Mouse (Mus musculus) frontal cortex, postnatal 10 days (tissue): ENCODE measurements around the gene Gm20388.

Source experiments
- DNase-seq, 2 experiments: peaks; one replicate each; pipeline ENCODE4 v3.0.0; 2022; ENCODE audit warnings: low spot score in 2 of 2, mixed read lengths in 1 of 2

Gm20388 gene

DNA sequence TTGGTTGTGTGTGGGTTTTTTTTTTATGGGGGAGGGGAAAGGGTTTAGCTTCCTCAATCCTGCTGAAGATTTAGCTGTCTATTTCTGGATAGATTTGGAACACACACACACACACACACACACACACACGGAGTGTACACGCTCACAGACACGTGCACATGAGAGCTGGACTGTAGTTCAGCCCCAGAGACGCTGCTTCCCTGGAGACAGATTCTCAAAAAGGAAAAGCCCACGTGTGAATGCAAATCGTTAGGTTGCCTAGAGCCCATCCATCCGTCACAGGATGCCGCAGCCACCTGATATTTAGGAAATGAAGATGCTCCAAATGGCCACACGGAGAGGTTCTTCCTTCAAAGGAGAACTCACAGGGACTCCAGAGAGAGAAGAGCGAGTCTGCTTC, 3969.6 kb downstream of the Gm20388 start:
- peak; percentile 64 to 87 for DNase-seq

DNA sequence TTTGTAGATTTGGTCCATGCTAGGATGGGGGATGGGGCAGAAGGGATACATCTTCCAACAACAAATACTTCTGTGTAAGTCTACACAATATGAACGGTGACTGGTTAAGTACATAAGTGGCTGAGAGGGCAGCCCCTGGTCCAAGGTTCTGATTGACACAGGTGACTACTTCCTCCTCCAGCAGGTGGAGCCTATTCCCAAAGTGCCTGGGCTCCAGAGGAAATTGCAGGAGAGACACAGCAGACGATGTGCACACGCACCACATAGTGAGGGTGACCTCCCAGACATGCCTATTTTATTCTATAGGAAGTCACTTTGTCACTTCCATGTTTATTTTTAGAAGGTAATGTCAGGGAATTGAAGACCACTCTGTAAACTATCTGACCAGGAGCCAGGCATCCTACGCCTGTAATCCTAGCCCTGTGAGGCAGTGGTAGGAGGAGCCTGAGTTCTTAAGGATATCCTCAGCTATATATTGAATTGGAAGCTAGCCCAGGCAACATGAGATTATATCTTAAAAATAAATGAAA, 3970.2 kb downstream of the Gm20388 start:
- no peak for DNase-seq

DNA sequence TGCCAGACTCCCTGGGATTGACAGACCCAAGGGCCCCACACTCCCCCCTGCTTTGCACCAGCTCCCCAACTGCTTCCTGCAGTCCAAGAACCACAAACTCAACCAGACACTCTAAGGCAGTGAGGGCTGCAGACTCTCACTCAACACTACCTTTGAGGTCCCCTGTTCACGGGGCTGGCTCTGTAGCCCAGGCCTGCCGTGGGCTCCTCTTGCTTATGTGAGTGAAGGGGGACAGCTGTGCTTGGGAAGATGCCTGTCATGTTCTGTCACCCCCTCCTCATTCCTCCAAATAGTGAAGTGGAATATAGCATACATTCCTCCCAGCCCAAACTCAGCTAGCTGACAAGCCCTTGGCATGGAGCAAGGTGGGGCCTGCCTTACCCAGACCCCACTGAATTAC, 3971.8 kb downstream of the Gm20388 start:
- DNase-seq = no peak

DNA sequence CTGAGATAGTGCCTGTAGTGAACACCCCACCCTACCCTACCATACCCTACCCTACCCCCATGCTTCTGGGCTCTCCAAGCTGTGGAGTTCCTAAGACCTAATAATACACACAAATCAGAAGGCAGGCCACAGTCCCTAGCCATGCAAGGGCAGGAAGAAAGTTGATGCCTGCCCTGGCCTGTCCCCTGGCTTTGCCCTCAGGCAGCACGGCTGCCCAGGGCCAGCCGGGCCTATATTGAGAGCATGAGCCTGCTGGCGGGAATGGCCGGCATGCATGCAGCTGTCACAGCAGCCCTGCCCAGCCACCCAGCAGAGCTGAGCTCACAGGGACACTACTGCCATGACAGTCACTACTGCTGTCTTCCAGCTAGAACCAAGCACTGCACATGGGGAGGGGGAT, 3972.5 kb downstream of the Gm20388 start:
- no peak for DNase-seq

DNA sequence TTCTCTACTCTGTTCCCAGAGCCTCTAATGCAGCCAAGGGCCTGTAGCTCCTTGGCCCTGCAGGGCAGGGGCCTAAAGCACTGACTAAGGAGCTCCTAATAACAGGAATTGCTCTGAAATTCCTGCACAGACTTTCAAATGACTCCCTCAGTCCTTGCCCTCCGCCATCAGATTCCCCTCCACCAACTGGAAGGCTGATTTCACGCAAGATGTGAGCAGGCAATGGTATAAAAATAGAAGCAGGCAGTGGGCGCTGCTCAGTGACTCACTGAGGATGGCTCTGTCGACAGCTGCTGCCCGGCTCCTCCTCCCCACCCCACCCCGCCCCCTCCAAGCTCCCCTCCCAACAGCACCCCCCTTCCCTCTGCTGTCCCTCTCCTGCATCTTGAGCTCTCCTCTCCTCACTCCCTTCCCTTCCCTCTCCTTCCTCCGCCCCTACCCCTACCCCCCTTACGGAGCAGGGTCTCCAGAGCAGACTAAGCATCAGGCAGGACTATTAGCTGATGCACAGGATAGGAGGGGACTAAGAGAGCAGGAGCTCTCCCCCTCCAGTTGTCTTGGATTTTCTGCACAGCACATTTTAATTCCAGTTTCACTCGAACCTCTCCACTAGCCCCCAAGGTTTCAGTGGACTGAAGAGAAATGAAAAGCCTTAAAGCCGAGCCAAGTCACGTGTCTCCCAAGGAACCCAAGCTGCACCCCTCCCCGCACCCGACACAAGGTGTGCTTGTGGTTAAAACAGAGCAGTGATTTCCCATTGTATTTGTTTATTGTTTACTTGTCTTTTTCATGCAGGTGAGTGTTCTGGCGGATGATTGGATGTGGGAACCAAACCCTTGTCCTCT, 3974.3 kb downstream of the Gm20388 start:
- DNase-seq = peak; percentile 68 to 79

DNA sequence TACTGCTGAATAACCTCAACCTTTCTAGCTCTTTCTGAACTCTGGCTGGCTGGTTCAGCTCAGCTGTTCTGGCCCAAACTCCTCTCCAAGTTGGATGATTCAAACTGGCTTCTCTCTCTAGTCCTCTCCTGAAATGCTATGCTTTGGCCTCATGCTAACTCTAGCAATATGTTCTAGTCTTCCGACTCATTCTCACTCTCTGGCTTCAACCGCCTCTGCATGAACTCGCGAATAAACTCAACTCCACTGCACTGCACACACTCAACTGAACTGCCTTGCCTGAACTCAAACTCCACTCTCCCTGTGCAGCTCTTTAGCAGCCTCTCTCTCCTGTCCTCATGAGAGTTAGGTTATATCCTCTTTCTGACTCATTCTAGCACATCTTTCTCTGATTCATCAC, 3976.5 kb downstream of the Gm20388 start:
- no peak for DNase-seq

DNA sequence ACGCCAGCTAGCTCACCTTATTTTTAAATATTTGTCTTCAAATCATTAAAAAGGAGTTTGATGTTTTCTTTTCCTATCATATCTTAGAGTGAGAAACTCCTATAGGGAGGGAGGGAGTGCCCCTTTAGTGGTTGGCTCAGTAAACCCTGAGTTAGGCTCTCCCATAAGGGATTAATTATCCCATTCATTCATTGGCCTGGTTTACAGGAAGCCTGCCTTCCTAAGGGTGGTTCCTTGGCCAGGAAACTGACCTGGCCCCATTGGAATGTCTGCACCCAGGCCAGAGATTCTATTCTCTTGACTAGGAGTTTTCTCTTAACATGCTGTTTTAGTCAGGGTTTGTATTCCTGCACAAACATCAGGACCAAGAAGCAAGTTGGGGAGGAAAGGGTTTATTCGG, 3977.3 kb downstream of the Gm20388 start:
- no peak for DNase-seq

DNA sequence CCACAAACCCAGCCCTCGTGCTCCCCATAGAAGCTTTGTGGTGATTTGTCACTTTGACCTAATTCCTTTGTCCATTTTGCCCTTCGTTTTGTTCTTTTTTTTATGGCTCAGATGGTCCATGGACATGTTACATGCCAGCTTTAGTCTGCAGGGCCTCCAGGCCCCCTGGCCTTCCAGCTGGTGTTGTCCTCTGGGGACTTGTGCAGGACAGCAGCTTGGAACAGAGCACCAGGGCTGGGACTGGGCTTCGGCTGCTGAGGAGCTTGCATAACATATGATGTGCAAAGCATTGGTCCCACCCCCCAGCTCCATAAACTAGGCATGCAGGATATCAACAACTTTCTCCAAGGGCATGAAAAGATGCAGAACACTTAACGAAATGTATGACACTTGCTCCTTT, 3979.2 kb downstream of the Gm20388 start:
- no peak for DNase-seq

DNA sequence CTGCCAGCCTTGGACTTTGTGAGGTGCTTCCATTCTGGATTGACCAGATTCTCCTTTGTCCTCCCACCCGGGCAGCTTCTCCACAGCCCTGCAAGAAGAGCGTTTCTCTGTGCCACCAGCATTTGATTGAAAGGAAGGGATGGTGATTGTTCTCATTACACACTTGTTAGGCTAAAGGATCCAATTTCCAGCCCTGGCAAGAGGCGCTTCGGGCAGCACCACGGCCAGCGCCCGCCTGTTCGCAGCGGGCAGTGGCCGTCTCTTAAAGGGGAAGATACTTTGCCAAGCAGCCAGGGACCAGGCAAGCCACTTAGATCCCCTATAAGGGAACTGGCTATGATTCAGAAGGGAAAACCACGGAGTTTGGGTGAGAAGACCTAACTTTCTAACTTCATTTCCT, 3980.6 kb downstream of the Gm20388 start:
- no peak for DNase-seq

DNA sequence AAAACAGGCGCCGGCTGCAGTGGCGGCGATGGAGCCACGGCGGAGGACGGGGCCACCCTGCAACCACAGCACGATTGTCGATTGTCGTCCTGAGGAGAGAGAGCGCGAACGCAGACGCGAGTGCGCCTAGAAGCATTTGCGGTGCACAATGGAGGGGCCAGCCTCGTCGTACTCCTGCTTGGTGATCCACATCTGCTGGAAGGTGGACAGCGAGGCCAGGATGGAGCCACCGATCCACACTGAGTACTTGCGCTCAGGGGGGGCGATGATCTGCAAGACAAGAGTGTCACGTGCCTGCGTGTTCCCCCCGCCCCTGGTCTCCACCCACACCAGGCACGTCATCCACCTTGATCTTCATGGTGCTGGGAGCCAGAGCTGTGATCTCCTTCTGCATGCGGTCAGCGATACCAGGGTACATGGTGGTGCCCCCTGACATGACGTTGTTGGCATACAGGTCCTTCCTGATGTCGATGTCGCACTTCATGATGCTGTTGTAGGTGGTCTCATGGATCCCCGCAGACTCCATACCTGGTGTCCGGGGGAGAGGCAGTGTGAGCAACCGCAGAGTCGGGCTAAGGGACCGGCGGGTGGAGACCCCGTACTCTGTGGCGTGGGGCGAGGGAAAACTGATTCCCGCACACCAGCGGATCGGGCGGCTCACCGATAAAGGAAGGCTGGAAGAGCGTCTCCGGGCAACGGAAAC, 3981.4 kb downstream of the Gm20388 start:
- DNase-seq = peak; percentile 75 to 80

DNA sequence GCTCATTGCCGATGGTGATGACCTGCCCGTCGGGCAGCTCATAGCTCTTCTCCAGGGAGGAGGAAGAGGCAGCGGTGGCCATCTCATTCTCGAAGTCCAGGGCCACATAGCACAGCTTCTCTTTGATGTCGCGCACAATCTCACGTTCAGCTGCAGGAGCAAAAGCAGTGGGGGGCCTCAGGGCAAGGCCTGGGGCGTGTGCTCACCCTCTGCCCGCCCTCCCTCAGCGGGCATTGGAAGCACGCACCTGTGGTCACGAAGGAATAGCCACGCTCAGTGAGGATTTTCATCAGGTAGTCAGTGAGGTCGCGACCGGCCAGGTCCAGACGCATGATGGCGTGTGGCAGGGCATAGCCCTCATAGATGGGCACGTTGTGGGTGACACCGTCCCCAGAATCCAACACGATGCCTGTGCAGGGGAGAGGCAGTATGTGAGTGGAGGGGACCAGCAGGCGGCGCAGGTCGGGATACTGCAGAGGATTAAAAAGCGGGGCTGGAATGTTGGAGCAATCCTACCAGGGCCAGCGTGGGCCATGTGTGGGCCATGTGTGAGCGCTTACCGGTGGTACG, 3982.0 kb downstream of the Gm20388 start:
- DNase-seq = no peak

DNA sequence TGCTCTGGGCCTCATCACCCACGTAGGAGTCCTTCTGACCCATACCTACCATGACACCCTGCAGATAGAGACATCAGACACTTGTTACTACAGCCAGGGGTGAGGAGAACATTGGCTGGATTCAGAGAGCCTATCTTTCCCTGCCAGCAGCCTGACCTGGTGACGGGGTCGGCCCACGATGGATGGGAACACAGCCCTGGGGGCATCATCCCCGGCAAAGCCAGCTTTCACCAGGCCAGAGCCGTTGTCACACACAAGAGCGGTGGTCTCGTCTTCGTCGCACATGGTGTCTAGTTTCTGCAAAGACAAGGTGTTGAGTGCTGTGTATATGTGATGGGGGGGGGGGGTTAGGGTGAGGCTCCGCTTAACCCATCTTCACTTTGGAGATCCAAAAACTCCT, 3982.8 kb downstream of the Gm20388 start:
- no peak for DNase-seq

DNA sequence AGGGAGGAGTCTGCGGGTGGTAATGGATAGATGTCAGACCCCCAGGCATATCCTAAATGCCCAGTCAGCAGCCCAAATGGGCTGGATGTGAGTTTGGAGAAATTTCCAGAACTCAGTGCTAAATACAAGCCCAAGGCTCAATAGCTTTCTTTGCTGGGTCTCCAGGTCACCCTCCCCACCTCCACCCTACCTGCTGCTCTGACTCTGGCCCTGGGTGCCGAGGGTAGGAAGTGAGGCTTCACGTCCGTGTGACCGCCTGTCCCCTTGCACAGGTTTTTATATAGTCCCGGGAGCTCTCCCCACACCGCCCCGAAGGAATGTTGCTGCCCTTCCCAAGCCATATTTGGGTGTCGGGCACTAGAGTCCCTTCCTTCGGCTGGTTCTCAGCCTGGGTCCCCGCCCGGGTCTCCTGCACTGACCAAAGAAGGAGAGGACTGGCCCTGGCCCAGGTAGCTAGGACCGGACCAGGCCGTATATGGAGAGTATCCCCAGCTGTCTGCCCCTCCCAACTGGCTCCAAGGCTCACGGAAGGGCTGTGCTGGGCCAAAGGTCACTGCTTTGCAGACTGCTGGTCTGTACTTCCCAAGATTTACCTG, 3984.0 kb downstream of the Gm20388 start, which contains the start of gene Acta1:
Gene Acta1 (minus strand): TSS at position 250 of the 596 bp plus-strand sequence.
- no peak for DNase-seq

DNA sequence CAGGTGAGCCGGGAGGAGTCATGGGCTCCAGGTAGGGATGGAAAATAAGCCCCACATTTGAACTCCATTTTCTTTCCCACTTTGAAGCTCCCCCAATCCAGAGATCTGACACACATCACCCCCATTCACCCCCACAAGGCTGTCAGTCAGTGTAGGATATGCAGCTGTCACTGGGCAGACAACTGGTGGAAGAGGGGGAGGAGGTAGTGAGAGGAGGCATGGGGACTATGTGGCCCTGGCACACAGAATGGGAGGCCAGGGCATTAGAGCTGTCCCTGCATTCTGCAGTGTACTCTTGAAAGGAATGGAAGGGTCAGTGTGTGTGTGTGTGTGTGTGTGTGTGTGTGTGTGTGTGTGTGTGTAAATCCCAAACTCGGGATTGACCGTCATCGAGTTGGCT, 3984.6 kb downstream of the Gm20388 start:
- no peak for DNase-seq

DNA sequence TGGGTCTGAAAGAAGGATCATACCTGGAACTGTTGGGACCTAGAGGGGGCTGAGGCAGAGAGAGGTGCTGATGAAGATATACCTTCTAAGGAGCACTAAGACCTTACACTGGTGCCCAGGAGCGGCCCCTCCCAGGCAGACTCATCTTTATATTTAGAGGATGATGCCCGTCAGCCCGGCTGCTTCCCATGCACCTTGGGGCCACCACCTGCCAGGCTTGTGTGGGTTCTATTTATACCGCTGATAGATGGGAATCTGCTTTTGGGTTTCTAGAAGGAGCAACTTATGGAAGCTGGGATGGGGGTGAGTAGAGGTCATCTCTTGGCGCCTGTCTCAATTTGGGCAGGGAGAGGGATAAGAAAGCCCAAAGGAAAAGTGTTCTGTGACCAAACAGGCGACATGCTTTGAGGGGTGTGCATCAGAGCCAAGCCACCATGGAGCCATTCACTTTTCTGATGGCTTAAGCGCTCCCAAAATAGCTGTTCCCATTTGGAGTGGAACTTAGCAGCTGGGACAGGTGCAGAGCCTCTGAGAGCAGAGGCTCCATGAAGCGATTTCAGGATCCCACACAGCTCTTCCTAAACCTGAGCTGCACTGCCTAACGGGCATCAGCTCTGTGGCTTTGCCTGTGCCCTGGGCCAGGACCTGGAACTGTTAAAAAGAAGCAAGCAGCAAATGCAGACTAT, 3985.2 kb downstream of the Gm20388 start:
- DNase-seq = no peak

DNA sequence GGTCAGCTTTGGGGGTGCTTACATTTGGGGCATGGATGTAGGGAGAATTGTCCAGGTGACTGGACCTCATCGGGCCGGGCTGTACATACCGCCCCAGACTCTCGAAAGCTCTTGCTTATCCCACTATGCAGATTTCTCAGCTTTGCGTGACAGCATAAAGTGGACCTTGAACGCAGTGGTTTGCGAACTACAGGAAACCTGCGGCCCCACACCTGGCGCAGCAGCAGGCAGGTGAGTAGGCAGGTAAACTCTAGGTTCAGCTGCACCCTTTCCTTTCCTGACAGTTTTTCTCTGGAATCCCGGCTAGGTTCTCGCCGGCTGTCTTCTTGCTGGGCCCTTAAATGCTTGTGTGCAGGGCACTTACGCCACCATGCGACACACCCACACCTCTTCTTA, 3985.7 kb downstream of the Gm20388 start:
- no peak for DNase-seq

DNA sequence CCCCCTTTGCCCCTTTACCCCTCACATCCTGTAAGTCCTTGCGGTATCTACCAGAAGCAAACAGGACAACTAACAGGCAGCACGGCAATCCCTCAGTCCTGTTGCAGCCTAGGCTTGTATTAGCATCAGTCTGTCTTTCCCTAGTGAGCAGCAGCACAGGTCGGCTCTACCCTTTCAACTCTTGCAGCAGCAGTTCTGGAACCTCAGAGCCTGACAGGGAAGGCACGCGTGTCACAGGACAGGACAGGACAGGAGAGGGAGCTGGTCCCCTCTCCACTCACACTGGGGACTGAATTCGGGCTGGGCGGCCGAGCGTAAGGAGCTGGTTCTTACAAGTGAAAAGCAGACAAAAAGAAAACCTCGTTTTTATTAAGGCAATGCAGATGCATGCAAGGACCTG, 3986.1 kb downstream of the Gm20388 start:
- no peak for DNase-seq

DNA sequence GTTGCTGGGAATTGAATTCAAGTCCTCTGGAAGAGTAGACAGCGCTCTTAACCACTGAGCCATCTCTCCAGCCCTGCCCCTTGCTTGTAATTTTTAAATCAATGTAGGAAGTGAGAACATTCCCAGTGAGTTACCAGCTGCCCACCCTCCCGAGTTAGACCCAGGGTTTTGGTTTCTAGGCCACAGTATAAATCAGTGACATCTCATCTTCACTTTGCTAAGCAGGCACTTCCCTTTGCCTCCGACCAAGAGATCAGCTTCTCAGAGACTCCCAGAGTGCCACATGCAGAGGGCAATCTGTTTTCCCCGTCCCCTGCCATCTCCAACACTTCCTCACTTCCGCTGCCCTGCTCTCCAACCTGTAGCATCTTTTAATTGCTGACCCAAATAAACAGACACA, 3987.9 kb downstream of the Gm20388 start:
- DNase-seq = no peak

DNA sequence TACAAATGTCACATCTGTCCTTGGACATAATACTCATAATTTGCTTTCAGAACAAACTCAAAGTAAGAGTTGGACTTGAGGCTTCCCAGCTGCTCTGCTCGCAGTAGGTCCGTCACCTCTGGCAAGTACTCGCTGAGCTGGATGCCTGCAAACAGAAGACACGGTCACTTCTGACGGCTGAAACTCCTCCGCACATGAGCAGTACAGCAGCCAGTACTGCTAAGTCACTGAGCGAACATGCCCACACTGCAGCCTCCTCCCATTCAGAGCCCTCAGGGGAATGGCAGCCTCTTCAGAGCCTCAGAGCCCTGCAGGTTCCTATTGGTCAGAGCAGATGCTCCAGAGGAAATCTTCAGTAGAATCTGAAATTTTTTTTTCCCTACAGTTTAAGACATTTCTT, 3988.7 kb downstream of the Gm20388 start:
- no peak for DNase-seq

DNA sequence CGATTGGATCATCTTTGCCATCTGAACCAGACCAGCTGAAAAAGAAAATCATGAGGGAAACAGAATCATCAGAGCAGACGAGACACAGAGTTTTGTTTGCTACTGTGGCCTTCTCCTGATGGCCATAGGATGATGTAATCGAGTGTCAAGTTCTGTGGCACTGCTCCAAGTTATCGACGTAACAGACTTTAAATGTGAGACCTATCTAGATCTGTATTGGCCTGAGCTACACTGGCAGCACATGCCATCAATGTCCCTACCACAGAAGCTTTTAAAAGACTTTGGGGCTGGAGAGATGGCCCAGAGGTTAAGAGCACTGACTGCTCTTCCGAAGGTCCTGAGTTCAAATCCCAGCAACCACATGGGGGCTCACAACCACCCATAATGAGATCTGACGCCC, 3992.0 kb downstream of the Gm20388 start:
- DNase-seq = no peak

DNA sequence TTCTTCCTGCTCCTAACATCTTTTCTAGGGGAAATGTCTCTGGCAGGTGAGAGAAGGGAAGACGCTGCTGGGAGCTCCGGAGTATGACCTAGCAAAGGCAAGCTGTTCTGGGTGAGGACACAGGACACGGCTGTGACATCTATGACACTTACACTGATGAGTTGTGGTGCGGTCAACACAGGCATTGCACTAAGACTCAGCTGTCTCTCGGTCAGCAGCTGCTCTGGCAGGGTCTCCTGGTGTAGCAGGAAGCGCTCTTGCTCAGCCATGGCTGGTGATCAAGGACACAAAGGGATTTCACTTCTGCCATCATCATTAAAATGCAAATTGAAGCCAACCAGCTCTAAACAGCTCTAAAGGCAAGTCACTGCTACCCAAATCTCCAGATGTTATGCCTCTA, 3997.0 kb downstream of the Gm20388 start:
- DNase-seq = no peak

DNA sequence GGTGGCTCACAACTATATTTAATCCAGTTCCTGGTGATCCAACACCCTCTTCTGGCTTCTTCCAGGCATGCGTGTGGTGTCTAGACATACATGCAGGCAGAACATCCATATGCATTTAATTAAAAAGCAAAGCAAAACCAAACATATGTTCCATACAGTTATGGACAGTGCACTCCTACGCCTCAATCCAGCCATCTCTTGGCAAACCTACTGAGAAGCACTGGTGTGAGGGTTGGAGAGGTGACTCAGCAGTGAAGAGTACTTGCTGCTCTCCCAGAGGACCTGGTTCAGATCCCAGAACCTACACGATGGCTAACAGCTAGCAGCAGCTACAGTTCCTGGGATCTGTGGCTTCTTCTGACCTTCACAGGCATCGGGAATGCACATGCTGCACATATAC, 4001.6 kb downstream of the Gm20388 start:
- DNase-seq = no peak
